Mouse (Mus musculus) thymus, adult 2 months (tissue): ENCODE measurements around the gene Brinp2. TPM values are rescaled to one million over a fixed set of nuclear protein-coding genes. Genes with fewer than 3 reads are reported as not detected.

Experiments
- DNase-seq: peaks from one replicate; pipeline ENCODE4 v3.0.0; 2021
- H3K27ac ChIP-seq: fragments of 200-500 bp; 2 replicates; pipeline ENCODE4 v1.5.1; 2012; ENCODE audit warnings: low read length, control low read depth; ENCODE audit not compliant: control insufficient read depth, insufficient read depth
- H3K27me3 ChIP-seq: fragments of 200-500 bp; 2 replicates; pipeline ENCODE4 v1.6.1; 2012; ENCODE audit warnings: mild to moderate bottlenecking, low read length, moderate library complexity, mixed read lengths; ENCODE audit not compliant: control insufficient read depth, insufficient read depth
- H3K36me3 ChIP-seq: fragments of 200-500 bp; 2 replicates; pipeline ENCODE4 v1.6.1; 2012; ENCODE audit warnings: mild to moderate bottlenecking, low read length, moderate library complexity; ENCODE audit not compliant: control insufficient read depth, insufficient read depth
- H3K4me1 ChIP-seq: fragments of 200-500 bp; replicated peaks from 2 replicates; pipeline ENCODE4 v1.6.1; 2012; ENCODE audit warnings: low read length; ENCODE audit not compliant: control insufficient read depth, insufficient read depth
- H3K4me3 ChIP-seq: fragments of 200-500 bp; 2 replicates; pipeline ENCODE4 v1.5.1; 2012; ENCODE audit warnings: mild to moderate bottlenecking, low read length, control low read depth, moderate library complexity; ENCODE audit not compliant: control insufficient read depth, insufficient read depth
- CTCF ChIP-seq: fragments of 200-500 bp; IDR thresholded peaks from 2 replicates; pipeline ENCODE4 v1.5.1; 2012; ENCODE audit warnings: mild to moderate bottlenecking, control low read depth, low read length, moderate library complexity, borderline replicate concordance; ENCODE audit not compliant: control insufficient read depth, poor library complexity, insufficient read depth; ENCODE audit errors: extremely low read depth
- POLR2A ChIP-seq: fragments of 200-500 bp; IDR thresholded peaks from 2 replicates; pipeline ENCODE4 v1.6.1; 2012; ENCODE audit warnings: mild to moderate bottlenecking, low read length, control low read depth, moderate library complexity; ENCODE audit not compliant: control insufficient read depth, poor library complexity, insufficient read depth; ENCODE audit errors: extremely low read depth
- WGBS: fragments of 180-500 bp; shearing (Covaris S2); methylation state at CpG from one replicate; pipeline ENCODE4 v1.1.7; 2018; 5-methylcytosine and 5-hydroxymethylcytosine counted together
- polyA plus RNA-seq: library from polyadenylated mRNA; depleted of rRNA; stranded (reverse); fragments of >200 nt; gene quantifications from 2 replicates; pipeline ENCODE4 v1.2.3, GENCODE M21; 2012

The Brinp2 gene
- polyA plus RNA-seq, 1 experiment = 0.81 TPM

DNA sequence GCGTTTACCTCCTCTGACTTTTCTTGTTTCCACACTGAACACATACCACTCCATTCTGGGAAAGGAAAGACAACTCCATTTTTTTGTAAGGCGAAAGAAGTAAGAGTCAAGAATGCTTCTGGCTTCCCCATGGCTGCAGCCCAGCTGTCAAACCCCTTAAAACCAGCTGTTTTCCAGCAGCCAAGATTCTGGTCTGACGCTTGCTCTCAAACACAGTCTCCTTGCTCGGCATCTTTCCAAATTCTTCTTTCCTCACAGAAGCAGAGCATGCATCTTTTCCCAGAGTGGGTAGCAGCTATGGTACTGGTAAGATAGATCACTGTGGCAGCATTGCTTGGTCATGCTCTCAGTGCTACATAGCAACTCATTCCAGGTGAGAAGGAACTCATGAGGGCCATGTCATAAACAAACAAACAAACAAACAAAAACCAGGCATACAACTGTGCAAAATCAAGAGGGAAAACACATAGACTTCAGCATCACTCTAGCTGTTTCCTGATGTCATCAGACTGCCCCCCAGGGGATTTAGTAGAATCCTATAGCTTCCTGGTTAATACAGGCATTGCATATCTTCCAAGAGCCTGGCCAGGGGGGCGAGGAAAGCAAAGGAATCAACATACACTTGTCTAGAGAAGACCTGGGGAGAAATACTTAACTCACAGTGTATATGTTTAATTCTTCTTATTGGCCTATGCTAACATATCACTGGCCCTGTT lies 2.3 kb downstream of the Brinp2 start:
- 84% methylated on average over 5 of the region's 5 CpGs for WGBS
- Histone ChIP-seq H3K27me3 (no peaks in the 10 kb centered on the region), H3K36me3 (no peaks in the 10 kb centered on the region), H3K4me3 (no peak overlapping the region), H3K4me1 (no peaks in the 10 kb centered on the region), H3K27ac (no peak overlapping the region)
- TF ChIP-seq POLR2A (no peak), CTCF (no peak)
- DNase-seq = no peak

DNA sequence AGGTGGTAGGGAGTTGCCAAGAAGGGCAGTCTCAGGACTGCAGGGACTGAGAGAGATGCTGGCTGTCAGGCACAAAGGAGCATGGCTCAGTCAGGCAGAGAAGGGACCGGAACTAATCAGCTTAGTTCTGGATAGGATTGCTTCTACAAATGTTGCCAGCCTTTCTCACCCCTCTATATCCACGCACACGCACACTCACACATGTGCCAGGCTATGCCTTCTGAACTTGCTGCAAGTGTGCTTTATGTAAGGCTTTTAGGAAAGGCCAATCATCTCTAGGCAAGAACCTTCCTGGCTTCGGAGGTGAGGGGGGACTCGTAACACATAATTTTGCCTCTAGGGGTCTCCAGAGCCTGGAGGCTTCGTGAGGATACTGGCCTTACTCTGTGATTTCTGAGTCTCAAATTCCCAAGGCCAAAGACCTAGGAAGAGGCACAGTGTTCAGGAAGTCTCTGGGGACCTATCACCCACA lies 12.8 kb downstream of the Brinp2 start:
- Histone ChIP-seq H3K27me3 (no peaks in the 10 kb centered on the region), H3K4me3 (no peak overlapping the region), H3K27ac (no peak overlapping the region), H3K36me3 (no peaks in the 10 kb centered on the region), H3K4me1 (no peaks in the 10 kb centered on the region)
- no peak for TF ChIP-seq POLR2A
- TF ChIP-seq CTCF = no peak
- WGBS = 64% methylated on average over 6 of the region's 6 CpGs
- DNase-seq = no peak

DNA sequence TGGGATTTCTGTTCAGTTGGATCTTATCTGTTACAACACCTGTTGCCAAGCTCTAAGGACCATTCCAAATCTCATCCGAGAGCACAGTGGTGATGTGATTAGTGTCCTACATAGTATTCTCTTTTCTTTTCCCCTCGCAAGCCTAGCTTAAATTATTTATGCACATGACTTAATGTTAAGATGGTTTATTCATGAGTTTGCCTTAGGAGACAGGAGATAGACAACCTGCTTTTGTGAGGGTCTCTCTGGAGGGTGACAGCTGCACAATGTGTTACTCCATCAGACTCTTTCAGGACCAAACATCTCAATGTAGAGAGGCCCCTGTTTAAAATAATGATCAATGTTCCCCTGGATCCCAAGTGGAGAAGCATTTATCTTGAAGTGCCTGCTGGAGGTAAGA lies 27.3 kb downstream of the Brinp2 start:
- H3K27ac ChIP-seq = no peak overlapping the region
- no peaks in the 10 kb centered on the region for H3K36me3 ChIP-seq
- H3K4me3 ChIP-seq = no peak overlapping the region
- DNase-seq = no peak
- WGBS = 83% methylated on average over 2 of the region's 2 CpGs
- no peaks in the 10 kb centered on the region for H3K27me3 ChIP-seq
- TF ChIP-seq POLR2A = no peak
- TF ChIP-seq CTCF = no peak
- no peaks in the 10 kb centered on the region for H3K4me1 ChIP-seq

DNA sequence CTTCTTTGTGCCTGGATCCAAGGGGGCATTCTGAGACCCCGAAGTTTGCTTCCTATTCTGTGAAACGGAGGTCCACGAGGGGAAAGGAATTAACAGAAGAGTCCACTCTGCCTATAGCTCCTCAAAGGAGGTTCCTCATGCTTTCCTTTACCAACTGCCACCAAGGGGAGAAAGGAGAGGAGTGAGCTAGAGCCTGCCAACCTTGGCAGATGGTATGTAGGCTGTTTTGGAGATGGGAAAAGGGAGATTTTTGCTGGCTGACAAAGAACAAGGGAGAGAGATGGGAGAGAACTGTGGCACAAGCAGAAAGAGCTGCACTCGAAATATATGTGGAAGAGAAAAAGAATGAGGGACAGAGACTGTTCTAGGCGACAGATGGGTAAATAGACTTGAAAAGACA lies 28.0 kb downstream of the Brinp2 start:
- TF ChIP-seq POLR2A (no peak), CTCF (no peak)
- Histone ChIP-seq H3K27me3 (no peaks in the 10 kb centered on the region), H3K36me3 (no peaks in the 10 kb centered on the region), H3K4me1 (no peaks in the 10 kb centered on the region), H3K4me3 (no peak overlapping the region), H3K27ac (no peak overlapping the region)
- no peak for DNase-seq
- 81% methylated on average over 5 of the region's 5 CpGs for WGBS

DNA sequence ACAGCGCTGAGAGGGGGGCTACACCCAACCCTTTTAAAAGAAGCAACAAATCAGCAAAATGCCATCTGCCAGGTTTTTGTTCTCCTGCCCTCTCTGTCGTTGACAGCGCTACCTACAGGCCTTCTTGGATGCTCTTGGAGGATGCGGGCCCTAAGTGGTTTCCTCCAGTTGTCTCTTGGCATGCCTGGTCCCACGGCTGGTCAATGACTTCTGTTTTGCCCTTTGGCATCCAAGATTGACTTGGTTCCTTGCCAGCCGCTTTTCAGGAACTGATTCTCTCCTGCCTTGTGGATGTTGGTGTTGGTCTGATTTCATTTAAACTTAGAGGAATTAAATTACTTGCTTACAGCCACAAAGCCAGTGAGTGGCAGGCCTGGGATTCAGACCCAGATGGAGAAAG lies 32.8 kb downstream of the Brinp2 start:
- no peaks in the 10 kb centered on the region for H3K4me1 ChIP-seq
- no peak overlapping the region for H3K27ac ChIP-seq
- WGBS = 85% methylated on average over 6 of the region's 6 CpGs
- TF ChIP-seq POLR2A (no peak), CTCF (no peak)
- H3K36me3 ChIP-seq = no peaks in the 10 kb centered on the region
- no peaks in the 10 kb centered on the region for H3K27me3 ChIP-seq
- DNase-seq = no peak
- no peak overlapping the region for H3K4me3 ChIP-seq

DNA sequence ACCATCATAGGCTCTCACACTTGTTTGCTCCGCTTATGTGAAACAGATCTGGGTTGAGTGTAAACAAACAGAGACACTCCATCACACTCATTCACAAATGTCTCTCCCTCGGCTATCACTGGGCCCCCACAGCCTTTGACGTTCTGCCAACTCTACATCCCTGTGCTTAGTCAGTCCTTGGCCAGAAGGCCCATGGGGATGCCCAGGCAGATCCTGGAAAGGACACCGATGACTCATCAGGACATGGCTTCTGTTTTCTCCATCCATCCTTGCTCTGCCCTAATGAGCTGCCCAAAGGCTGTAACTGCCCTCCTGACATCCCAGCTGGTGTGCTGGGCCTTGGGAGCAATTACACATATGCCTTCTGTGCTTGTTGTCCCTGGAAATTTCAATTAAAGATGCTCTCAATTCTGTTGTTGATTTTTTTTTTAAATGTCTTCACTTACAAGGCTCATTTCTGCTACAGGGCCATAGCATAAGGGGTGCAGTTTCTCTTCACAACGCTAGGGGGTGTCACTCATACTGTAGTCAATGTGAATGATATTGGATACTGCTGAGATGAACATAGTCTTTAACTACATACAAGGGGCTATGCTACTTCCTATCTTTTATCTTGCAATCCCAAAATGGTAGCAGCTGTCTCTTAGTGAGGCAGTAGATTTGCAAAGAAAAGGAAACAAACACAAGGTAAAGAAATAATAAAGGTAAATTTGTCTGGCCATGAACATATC lies 45.5 kb downstream of the Brinp2 start:
- TF ChIP-seq POLR2A = no peak
- no peak for TF ChIP-seq CTCF
- no peak for DNase-seq
- H3K27me3 ChIP-seq = no peaks in the 10 kb centered on the region
- no peak overlapping the region for H3K27ac ChIP-seq
- no peak overlapping the region for H3K4me3 ChIP-seq
- 71% methylated on average over 5 of the region's 5 CpGs for WGBS
- no peaks in the 10 kb centered on the region for H3K36me3 ChIP-seq
- H3K4me1 ChIP-seq = no peaks in the 10 kb centered on the region

DNA sequence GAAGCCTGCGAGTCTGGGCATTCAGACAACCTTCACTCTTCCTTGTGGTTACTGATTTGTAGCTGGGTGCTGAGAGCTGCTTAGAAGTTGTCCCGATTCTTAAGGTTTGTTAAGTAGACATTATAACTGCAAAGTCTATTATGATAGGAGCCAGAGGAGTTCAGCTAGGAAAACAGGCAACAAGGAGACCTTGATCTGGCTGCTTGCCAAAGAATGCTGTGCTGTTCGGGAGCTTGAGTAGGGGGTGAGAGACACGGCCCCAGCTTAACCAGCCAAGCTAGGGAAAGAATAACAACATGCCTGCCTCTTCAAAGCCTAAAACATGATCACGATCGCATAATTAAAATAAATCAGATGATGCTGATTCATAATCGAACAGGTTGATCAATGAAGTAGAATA lies 59.1 kb downstream of the Brinp2 start:
- Histone ChIP-seq H3K4me3 (no peak overlapping the region), H3K27me3 (no peaks in the 10 kb centered on the region), H3K4me1 (no peaks in the 10 kb centered on the region), H3K36me3 (no peaks in the 10 kb centered on the region), H3K27ac (no peak overlapping the region)
- WGBS = 79% methylated on average over 7 of the region's 7 CpGs
- no peak for DNase-seq
- TF ChIP-seq POLR2A (no peak), CTCF (no peak)
